Mouse (Mus musculus) testis, adult 2 months (tissue): ENCODE data around the gene Atp6v0a1.

Experiments used
- CTCF ChIP-seq: fragments of 200-500 bp; IDR thresholded peaks from 2 replicates; pipeline ENCODE4 v1.5.1; 2012; ENCODE audit warnings: low read depth, mild to moderate bottlenecking, inconsistent platforms, low read length, moderate library complexity; ENCODE audit not compliant: control insufficient read depth, insufficient read depth, insufficient replicate concordance
- POLR2A ChIP-seq: fragments of 200-500 bp; IDR thresholded peaks from 2 replicates; pipeline ENCODE4 v1.6.1; 2012; ENCODE audit warnings: low read depth, mild to moderate bottlenecking, inconsistent platforms, low read length, moderate library complexity; ENCODE audit not compliant: control insufficient read depth

- TF ChIP-seq CTCF (no peak), POLR2A (no peak)
Measured at GRCm38 (mm10) chr11:101063676-101064327, 54.5 kb downstream of the Atp6v0a1 start.
